Mouse (Mus musculus): ENCODE results near the gene Akr1c19. TPM values are rescaled to one million over a fixed set of nuclear protein-coding genes. Genes with fewer than 3 reads are reported as not detected.
"Not testable (repeated sequence)": the region's sequence is repeated elsewhere in the genome, so short reads cannot be mapped to it uniquely, and the experiment has no call there.

Akr1c19 gene
- polyA plus RNA-seq (2014; fragmentation: Nextera tagmentation; extraction: Ambion mirVana): 10.6 and 13.3 TPM in 2 replicates

DNA sequence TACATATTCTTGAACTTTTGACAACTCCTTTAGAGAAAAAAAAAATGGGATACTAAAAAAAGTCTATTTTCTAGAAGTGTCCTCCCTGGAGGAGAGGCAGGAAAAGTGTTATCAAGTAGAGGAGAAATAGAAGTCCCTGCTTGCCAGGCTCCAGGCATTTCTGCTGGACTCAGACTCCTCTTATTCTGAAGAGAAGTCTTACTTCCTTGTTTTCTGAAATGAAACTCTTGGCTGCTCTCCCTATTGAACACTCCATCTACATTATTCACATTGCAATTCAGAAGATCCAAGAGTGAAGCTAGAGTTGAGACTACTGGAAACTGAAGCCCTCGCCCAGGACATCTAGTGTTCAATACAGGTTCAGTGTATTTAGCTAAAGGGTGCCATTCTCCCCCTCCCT lies at the start of gene Akr1c19:
Gene Akr1c19, plus strand, starts transcription at position 260 of the 400 bp plus-strand sequence.
- peak; percentile 44 for DNase-seq
- Histone ChIP-seq H3K27ac (ENCODE audit: low read depth) (no peak within 1 kb of the TSS), H3K36me3 (ENCODE audit: insufficient read depth) (no peaks in the 10 kb centered on the region), H3K4me3 (ENCODE audit: low read depth, low read length) (no peak within 1 kb of the TSS), H3K27me3 (ENCODE audit: insufficient read depth, low read length) (no peaks in the 10 kb centered on the region), H3K9me3 (ENCODE audit: low read depth, low read length) (no peaks in the 10 kb centered on the region), H3K4me1 (ENCODE audit: insufficient read depth) (no peaks in the 10 kb centered on the region), H3K4me2 (no peak within 1 kb of the TSS), H3K9ac (no peak within 1 kb of the TSS)
- no peak for ATAC-seq (ENCODE audit: insufficient read depth)
- 61% methylated on average over 1 of the region's 1 CpGs for WGBS
- TF ChIP-seq CTCF (IDR thresholded peaks at IDR 0.05; ENCODE audit: low read depth): no peak

DNA sequence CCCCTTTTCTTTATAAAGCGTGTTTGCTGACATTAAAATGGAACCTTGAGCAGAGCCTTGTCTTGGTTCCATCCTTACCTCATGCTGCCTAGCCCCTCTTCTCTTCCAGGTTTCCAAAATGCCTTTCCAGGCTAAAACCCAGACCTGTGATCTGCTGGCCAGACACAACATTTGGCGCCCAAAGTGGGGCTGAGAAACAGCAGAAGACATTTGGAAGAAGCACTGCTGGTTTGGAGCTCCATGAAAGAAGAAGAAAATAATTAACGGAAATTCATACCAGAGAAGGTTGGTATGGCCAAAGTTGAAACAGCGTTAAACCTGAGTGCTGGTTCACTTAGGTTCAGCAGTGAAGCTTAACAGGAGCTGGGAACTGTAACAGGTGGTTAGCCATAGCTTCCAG lies 47.2 kb upstream of the Akr1c19 start:
- H3K36me3 ChIP-seq (ENCODE audit: insufficient read depth); H3K27me3 ChIP-seq (ENCODE audit: insufficient read depth, low read length); H3K4me2 ChIP-seq; H3K27ac ChIP-seq (ENCODE audit: low read depth); ATAC-seq (ENCODE audit: insufficient read depth); H3K4me1 ChIP-seq (ENCODE audit: insufficient read depth); H3K4me3 ChIP-seq (ENCODE audit: low read depth, low read length); DNase-seq; H3K9me3 ChIP-seq (ENCODE audit: low read depth, low read length); H3K9ac ChIP-seq: not testable (repeated sequence)
- 95% methylated on average over 4 of the region's 4 CpGs for WGBS

- Histone ChIP-seq H3K27me3 (ENCODE audit: insufficient read depth, low read length) (no peaks in the 10 kb centered on the region), H3K9ac (no peak overlapping the region), H3K27ac (ENCODE audit: low read depth) (no peak overlapping the region), H3K4me2 (no peak overlapping the region), H3K9me3 (ENCODE audit: low read depth, low read length) (no peaks in the 10 kb centered on the region; the same call in 1 of the 2 replicates), H3K4me3 (ENCODE audit: low read depth, low read length) (no peak overlapping the region), H3K4me1 (ENCODE audit: insufficient read depth) (no peaks in the 10 kb centered on the region), H3K36me3 (ENCODE audit: insufficient read depth) (no peaks in the 10 kb centered on the region)
- 66% methylated on average over 9 of the region's 9 CpGs for WGBS
- TF ChIP-seq CTCF (IDR thresholded peaks at IDR 0.05; ENCODE audit: low read depth): no peak
- ATAC-seq (ENCODE audit: insufficient read depth) (no peak), DNase-seq (no peak)
Observed at GRCm38 (mm10) chr13:4183116-4183515, 45.4 kb upstream of the Akr1c19 start.

GRCm38 (mm10) chr13:4186641-4187411 lies 41.7 kb upstream of the Akr1c19 start:
- H3K36me3 ChIP-seq (ENCODE audit: insufficient read depth); H3K9ac ChIP-seq; H3K9me3 ChIP-seq (ENCODE audit: low read depth, low read length); H3K4me3 ChIP-seq (ENCODE audit: low read depth, low read length); H3K4me2 ChIP-seq; H3K4me1 ChIP-seq (ENCODE audit: insufficient read depth); ATAC-seq (ENCODE audit: insufficient read depth); H3K27ac ChIP-seq (ENCODE audit: low read depth); H3K27me3 ChIP-seq (ENCODE audit: insufficient read depth, low read length): not testable (repeated sequence)
- DNase-seq: peak; percentile 18
- TF ChIP-seq CTCF (IDR thresholded peaks at IDR 0.05; ENCODE audit: low read depth): peak; percentile 28; the same call in 1 of the 2 replicates
- 74% methylated on average over 7 of the region's 7 CpGs for WGBS

DNA sequence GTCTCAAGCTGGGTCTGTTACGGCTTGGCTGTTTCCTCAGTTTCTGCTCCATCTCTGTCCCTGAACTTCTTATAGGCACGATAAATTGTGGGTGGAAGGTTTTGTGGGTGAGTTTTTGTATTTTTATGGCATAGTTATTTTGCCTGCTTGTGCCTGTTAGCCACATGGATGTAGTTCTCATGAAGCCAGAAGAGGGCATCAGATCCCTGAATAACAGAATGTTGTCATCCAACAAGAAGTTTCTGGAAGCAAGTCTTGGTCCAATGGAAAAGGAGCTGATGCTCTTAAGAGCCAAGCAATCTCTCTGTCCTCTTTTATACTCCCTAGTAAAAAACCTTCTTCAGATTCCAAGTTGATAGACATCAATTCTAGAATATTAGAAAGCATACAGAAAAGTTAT lies 40.3 kb upstream of the Akr1c19 start:
- no peak for ATAC-seq (ENCODE audit: insufficient read depth)
- Histone ChIP-seq H3K27me3 (ENCODE audit: insufficient read depth, low read length) (no peaks in the 10 kb centered on the region), H3K4me2 (no peak overlapping the region), H3K27ac (ENCODE audit: low read depth) (no peak overlapping the region), H3K4me1 (ENCODE audit: insufficient read depth) (no peaks in the 10 kb centered on the region), H3K4me3 (ENCODE audit: low read depth, low read length) (no peak overlapping the region), H3K9me3 (ENCODE audit: low read depth, low read length) (no peaks in the 10 kb centered on the region), H3K9ac (no peak overlapping the region), H3K36me3 (ENCODE audit: insufficient read depth) (no peaks in the 10 kb centered on the region)
- peak; percentile 52 for DNase-seq
- TF ChIP-seq CTCF (IDR thresholded peaks at IDR 0.05; ENCODE audit: low read depth): peak; percentile 52
- 82% methylated on average over 2 of the region's 2 CpGs for WGBS

DNA sequence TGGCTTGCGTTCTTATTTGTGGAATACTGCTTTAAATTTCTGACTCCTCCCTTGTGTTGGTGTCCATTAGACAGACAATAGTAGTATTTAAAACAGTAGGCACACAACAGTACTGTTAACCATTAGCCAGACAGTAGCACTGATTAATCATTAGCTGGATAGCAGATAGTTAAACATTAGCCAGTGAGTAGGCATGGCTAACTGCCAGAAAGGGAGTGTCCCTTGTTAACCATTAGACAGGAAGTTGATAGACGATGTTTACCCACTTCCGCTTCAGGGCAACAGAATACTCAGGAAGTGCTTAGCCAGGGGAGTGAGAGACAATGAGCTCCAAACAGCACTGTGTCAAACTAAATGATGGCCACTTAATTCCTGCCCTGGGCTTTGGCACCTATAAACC lies 37.6 kb upstream of the Akr1c19 start, which contains the start of gene Akr1c13:
Gene Akr1c13, plus strand, starts transcription at position 247 of the 400 bp plus-strand sequence.
- H3K4me1 ChIP-seq (ENCODE audit: insufficient read depth): no peaks in the 10 kb centered on the region
- no peak within 1 kb of the TSS for H3K4me3 ChIP-seq (ENCODE audit: low read depth, low read length)
- DNase-seq (peak; percentile 67), ATAC-seq (ENCODE audit: insufficient read depth) (peak; percentile 71; the same call in 1 of the 2 replicates)
- H3K9ac ChIP-seq: no peak within 1 kb of the TSS
- no peak for TF ChIP-seq CTCF (IDR thresholded peaks at IDR 0.05; ENCODE audit: low read depth)
- H3K27ac ChIP-seq (ENCODE audit: low read depth): no peak within 1 kb of the TSS
- no peaks in the 10 kb centered on the region for H3K36me3 ChIP-seq (ENCODE audit: insufficient read depth)
- H3K4me2 ChIP-seq: no peak within 1 kb of the TSS
- WGBS: 42% methylated on average over 3 of the region's 3 CpGs
- no peaks in the 10 kb centered on the region for H3K9me3 ChIP-seq (ENCODE audit: low read depth, low read length)
- no peaks in the 10 kb centered on the region for H3K27me3 ChIP-seq (ENCODE audit: insufficient read depth, low read length)

DNA sequence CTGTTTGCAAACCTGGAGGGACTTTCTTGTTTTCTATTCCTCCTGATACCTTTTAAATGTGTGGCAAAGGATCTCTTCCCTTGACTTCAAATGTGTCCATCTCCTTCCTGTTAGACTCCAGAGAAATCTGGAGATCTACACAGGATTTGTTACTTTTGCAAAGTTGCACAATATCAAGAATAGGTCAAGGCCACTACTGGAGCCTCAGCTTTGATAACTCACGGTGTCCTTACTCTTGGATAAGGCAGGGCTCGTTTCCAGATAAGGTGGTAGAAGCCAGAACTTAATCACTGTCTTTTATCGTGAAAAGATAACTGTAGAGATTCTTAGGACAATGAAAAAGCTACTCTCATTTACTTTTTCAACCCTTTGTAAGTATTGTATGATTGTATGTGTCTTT lies 36.0 kb upstream of the Akr1c19 start:
- 55% methylated on average over 3 of the region's 3 CpGs for WGBS
- Histone ChIP-seq H3K36me3 (ENCODE audit: insufficient read depth) (no peaks in the 10 kb centered on the region), H3K4me1 (ENCODE audit: insufficient read depth) (no peaks in the 10 kb centered on the region), H3K9me3 (ENCODE audit: low read depth, low read length) (no peaks in the 10 kb centered on the region), H3K4me3 (ENCODE audit: low read depth, low read length) (no peak overlapping the region), H3K9ac (no peak overlapping the region), H3K27me3 (ENCODE audit: insufficient read depth, low read length) (no peaks in the 10 kb centered on the region), H3K4me2 (no peak overlapping the region), H3K27ac (ENCODE audit: low read depth) (no peak overlapping the region)
- TF ChIP-seq CTCF (IDR thresholded peaks at IDR 0.05; ENCODE audit: low read depth): no peak
- DNase-seq (no peak), ATAC-seq (ENCODE audit: insufficient read depth) (no peak)
